Mouse (Mus musculus) heart, embryonic 11.5 days (tissue): ENCODE results near the gene Crbn. TPM values are rescaled to one million over a fixed set of nuclear protein-coding genes. Genes with fewer than 3 reads are reported as not detected.

Source experiments
- ATAC-seq: fragments of 200-750 bp; cut with Nextera tagmentation; replicated peaks from 2 replicates; pipeline ENCODE4 v1.8.0; 2017; ENCODE audit warnings: moderate library complexity; ENCODE audit not compliant: insufficient number of reproducible peaks, low FRiP score, low TSS enrichment
- H3K27ac ChIP-seq: fragments of 300-500 bp; sonication (generic); 2 replicates; pipeline ENCODE4 v1.5.1; 2014; ENCODE audit warnings: mild to moderate bottlenecking, low read depth, low read length
- H3K27me3 ChIP-seq: fragments of 300-500 bp; sonication (generic); 2 replicates; pipeline ENCODE4 v1.6.1; 2014; ENCODE audit warnings: mild to moderate bottlenecking, low read length, mixed read lengths; ENCODE audit not compliant: control insufficient read depth, insufficient read depth
- H3K36me3 ChIP-seq: fragments of 300-500 bp; sonication (generic); 2 replicates; pipeline ENCODE4 v1.6.1; 2014; ENCODE audit warnings: mild to moderate bottlenecking, low read length, moderate library complexity, mixed read lengths; ENCODE audit not compliant: control insufficient read depth, insufficient read depth
- H3K4me1 ChIP-seq: fragments of 300-500 bp; sonication (generic); 2 replicates; pipeline ENCODE4 v1.6.1; 2014; ENCODE audit warnings: low read length; ENCODE audit not compliant: control insufficient read depth, insufficient read depth
- H3K4me2 ChIP-seq: fragments of 300-500 bp; sonication (generic); 2 replicates; pipeline ENCODE4 v1.6.1; 2014; ENCODE audit warnings: mild to moderate bottlenecking, moderate library complexity
- H3K4me3 ChIP-seq: fragments of 300-500 bp; sonication (generic); 2 replicates; pipeline ENCODE4 v1.5.1; 2014; ENCODE audit warnings: low read depth, low read length
- H3K9ac ChIP-seq: fragments of 300-500 bp; sonication (generic); 2 replicates; pipeline ENCODE4 v1.6.1; 2014; ENCODE audit warnings: mild to moderate bottlenecking, low read depth, low read length, moderate library complexity
- H3K9me3 ChIP-seq: fragments of 300-500 bp; sonication (generic); replicated peaks from 2 replicates; pipeline ENCODE4 v1.6.1; 2016; ENCODE audit warnings: low read length; ENCODE audit not compliant: control insufficient read depth
- WGBS: fragments of 180-500 bp; shearing (Covaris S2); extraction: QIAGEN DNeasy Blood & Tissue Kit; methylation state at CpG from one replicate; pipeline ENCODE4 v1.1.7; 2014; ENCODE audit not compliant: insufficient replicate concordance; 5-methylcytosine and 5-hydroxymethylcytosine counted together
- polyA plus RNA-seq: library from polyadenylated mRNA; unstranded; fragments of >200 nt; fragmentation: Nextera tagmentation; extraction: Ambion mirVana; gene quantifications from 2 replicates; pipeline ENCODE4 v1.2.1, GENCODE M21; 2014

The Crbn gene
- polyA plus RNA-seq, 1 experiment from 2014 or later, result 31.1 TPM

DNA sequence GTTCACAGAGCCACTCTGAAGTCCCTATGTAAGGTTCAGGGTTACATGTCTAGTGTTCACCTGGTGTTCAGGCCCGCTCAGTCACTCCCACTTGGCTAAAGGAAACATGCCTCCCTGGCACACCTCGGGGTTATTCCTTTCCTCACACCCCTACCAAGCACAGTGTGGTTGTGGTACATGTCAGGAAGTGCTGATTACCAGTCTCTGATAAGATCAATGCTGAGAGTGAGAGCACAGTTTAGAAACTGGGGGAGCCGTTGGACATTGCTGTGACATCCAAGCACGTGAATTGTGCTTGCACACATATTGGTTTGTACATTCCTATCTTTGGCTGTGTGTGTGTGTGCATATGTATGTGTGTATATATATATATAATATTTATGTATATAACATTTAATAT is 67.3 kb downstream of the Crbn start:
- H3K4me1 ChIP-seq, result no peaks in the 10 kb centered on the region
- no peaks in the 10 kb centered on the region for H3K36me3 ChIP-seq
- H3K9ac ChIP-seq, result no peak overlapping the region
- H3K27me3 ChIP-seq, result no peaks in the 10 kb centered on the region
- H3K4me2 ChIP-seq, result no peak overlapping the region
- ATAC-seq, result no peak
- H3K27ac ChIP-seq, result no peak overlapping the region
- H3K4me3 ChIP-seq, result no peak overlapping the region
- H3K9me3 ChIP-seq, result no peaks in the 10 kb centered on the region
- WGBS, result 69% methylated on average over 4 of the region's 4 CpGs

Other genes with a start within 250 kb of the Crbn start
- not detected in 2 replicates for gene Il5ra, start 51.0 kb downstream of the Crbn start, polyA plus RNA-seq
- 51.4 and 52.4 TPM in 2 replicates for gene Trnt1, start 31.0 kb downstream of the Crbn start, polyA plus RNA-seq